Mouse (Mus musculus) kidney, adult 18-20 months (tissue): ENCODE measurements around the gene Ooep.
"Not testable (repeated sequence)": the region's sequence is repeated elsewhere in the genome, so short reads cannot be mapped to it uniquely, and the experiment has no call there.

ENCODE experiments used
- DNase-seq: peaks from one replicate; pipeline ENCODE4 v3.0.0; 2021

Gene Ooep

DNA sequence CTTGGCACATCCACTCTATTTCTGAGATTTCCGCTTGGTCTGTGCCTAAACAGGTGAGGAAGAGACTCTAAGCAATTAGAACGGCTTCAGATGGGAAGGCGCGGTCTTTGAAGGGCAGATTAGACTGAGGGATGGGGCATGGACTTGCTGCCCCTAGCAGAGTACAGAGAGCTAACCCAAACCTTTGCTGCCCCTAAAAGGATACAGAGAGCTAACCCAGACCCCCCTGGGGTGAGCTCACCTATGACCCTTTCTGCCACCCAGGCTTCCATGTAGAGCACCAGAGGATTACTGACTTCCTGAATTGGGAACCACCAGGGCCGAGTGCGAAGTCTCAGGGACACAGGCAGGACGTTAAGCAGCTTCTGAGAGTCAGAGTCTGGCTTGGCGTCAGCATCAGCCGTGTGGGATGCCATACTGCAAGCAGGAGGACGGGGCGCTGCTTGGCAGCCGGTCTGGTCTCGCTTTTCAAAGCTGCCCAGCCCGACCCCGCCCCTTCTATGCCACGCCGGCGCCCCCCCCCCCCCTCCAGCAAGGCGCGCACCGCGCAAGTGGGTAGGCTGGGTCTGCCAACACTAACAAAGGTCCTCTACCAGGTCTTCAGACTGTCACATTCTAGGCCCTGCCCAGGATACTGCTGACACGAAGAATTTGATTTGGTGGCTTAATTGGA is at the start of gene Ooep:
Gene Ooep, minus strand, starts transcription at position 613 of the 673 bp plus-strand sequence.
- no peak for DNase-seq

GRCm38 (mm10) chr9:78428185-78428584 is 49.7 kb upstream of the Ooep start:
- no peak for DNase-seq

GRCm38 (mm10) chr9:78427362-78427781 is 48.8 kb upstream of the Ooep start:
- DNase-seq: no peak

DNA sequence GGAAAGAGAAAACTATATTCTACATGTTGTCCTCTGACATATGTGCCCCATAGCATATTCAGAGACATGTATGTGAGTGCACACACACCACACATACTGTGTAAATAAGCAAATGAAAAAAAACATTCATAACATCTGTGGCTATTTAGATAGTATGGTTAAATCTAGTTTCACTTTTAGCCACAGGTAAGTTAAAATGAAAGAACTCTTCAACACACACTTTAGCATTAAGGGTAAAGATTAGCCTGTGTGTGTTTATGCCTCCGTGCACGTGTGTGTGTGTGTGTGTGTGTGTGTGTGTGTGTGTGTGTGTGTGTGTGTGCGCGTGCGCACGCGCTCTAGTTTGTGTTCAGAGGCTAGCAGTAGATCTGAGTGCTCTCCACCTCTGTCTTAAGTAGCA is 23.1 kb upstream of the Ooep start:
- no peak for DNase-seq

- DNase-seq: no peak
Measured at GRCm38 (mm10) chr9:78400570-78400969, 22.0 kb upstream of the Ooep start.

GRCm38 (mm10) chr9:78396517-78396916 is 18.0 kb upstream of the Ooep start:
- no peak for DNase-seq

DNA sequence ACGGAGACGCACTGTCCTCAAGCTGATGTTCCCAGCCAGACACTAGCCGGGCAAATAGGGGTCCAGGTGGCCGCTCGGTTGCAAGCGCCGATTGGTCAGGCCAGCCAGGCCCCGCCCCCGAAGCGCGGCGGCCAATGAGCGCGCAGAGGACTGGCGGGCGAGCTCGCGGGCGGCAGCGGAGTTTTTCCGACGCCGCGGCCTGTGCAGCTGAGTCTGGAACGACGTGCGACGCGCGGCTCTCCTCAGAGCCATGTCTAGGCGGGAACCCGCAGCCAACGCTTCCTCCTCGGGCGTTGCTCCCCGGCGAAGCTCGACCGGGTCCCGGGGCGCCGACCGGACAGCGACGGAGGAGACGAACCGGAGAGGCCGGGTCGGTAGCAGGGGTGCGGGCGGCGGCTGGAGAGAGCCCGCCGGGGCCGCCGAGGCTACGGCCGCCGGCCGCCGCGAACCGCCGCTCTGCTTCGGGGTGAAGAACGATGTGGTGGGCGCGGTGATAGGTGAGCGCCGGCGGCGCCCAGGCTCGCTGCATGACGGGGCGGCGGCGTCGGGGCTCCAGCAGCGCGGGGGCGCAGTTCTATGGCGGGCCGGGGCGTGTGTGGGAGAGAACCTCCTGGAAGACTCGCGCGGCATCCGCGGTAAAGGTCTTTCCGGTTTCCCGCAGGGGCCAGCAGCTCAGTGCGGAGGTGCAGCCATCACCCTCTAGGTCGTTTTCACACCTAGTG is 17.3 kb upstream of the Ooep start, which contains the start of gene Ddx43:
Gene Ddx43, plus strand, starts transcription at position 148 of the 722 bp plus-strand sequence.
- DNase-seq: peak; percentile 28

DNA sequence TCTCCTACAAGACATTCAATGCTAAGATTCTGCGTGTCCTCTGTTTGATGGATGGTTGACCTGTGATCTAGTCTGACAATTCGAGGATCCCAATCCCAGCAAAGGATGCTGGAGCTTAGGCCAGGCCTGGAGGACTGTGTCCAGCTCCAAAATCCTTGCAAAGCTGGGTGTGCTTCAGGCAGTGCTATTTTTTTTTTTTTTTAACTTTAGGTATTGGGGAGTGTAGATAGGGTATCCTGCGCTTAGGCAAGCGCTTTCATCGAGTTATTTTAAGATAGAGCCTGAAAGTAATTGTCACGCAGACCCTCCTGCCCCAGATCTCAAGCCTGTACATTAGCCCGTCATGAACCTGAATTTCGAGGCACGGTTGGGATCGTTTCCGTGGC is 16.7 kb upstream of the Ooep start:
- DNase-seq: no peak

GRCm38 (mm10) chr9:78394602-78395001 is 16.1 kb upstream of the Ooep start:
- DNase-seq: no peak

DNA sequence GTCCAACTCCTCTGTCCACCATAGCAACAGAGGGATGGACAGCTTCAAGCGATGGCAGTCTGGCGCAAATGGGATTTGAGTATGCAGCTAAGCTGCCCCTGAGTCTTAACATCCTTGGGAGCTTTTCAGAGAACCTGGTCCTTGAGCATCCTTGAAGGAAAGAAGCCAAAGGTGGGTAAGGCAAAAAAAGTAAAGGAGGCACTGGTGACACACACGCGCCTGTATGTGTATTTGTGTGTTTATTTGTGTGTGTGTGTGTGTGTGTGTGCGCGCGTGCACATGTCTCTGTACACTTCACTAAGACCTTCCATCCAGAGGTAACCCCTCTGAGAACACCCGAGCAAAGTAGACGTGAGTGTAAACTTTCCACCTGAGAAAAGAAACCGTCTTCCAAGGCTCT is 15.2 kb upstream of the Ooep start:
- DNase-seq: no peak

- no peak for DNase-seq
Measured at GRCm38 (mm10) chr9:78389981-78390380, 11.5 kb upstream of the Ooep start.

GRCm38 (mm10) chr9:78386947-78387346 is 8.4 kb upstream of the Ooep start:
- DNase-seq: no peak

DNA sequence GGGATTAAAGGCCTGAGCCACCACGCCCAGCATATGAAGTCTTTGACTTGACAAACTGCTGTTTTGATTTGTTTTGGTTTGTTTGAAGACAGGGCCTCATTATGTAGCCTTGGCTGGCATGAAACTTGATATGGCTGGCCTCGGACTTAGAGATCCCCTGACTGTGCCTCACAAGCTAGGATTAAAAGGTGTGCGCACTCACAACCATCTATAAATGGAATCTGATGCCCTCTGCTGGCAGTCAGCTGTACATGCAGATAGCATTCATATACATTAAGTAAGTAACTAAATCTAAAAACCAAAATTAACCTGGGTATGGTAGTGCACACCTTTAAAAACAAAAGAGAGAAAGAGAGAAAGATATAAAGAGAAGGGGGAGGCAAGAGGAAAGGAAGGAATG is 7.4 kb upstream of the Ooep start:
- peak; percentile 5 for DNase-seq

GRCm38 (mm10) chr9:78377546-78377945 is 979 bp downstream of the Ooep start:
- DNase-seq: no peak

- no peak for DNase-seq
Measured at GRCm38 (mm10) chr9:78375486-78375885, 3.0 kb downstream of the Ooep start.

- no peak for DNase-seq
Measured at GRCm38 (mm10) chr9:78374885-78375389, 3.6 kb downstream of the Ooep start.

DNA sequence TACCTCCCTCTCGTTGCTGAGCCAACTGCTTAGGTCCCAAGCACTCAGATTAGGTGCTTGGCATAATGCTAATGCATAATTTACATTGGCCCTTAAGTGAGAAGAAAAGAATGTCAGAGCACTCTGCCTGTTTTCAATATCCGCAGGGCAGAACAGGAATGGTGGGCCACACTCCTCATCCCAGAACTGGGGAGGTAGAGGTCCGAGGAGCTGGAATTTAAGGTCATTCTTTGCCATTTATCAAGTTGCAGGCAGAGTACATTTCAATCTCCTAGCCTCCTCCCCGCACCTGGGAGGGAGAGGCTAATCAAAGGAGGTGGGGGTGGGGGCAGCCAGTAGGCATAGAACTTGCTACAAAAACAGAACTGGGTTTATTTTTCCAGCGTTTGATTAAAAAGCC is 4.1 kb downstream of the Ooep start:
- no peak for DNase-seq

DNA sequence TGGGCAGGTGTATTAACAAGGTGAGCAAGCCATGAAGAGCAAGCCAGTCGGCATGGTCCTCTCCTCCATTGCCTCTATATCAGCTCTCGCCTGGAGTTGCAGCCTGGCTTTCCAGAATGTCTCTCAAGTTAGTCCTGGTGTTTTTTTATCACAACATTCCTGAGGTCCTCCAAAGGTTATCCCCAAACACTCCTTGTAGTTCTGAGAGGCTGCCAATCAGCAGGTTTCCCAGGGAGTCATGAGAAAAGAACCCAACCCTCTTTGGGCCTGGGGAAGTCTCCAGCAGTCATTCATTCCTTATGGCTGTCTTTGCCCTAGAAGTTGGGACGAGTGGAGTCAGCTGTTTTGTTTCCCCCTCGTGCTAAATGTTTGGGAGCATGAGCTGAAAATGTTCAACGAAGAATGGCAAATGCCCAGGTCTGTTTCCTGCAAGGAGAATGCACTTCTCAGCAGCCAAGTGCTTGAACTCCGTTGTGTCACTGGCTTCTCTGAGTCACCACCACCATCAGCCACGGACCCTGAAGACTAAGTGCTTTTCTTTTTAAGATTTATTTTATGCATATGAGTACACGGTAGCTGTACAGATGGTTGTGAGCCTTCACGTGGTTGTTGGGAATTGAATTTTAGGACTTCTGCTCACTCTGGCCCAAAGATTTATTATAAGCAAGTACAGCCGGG is 5.6 kb downstream of the Ooep start:
- DNase-seq: no peak

- DNase-seq: no peak
Measured at GRCm38 (mm10) chr9:78371441-78371840, 7.1 kb downstream of the Ooep start.

- DNase-seq: no peak
Measured at GRCm38 (mm10) chr9:78369786-78370185, 8.7 kb downstream of the Ooep start.

GRCm38 (mm10) chr9:78369349-78369748 is 9.2 kb downstream of the Ooep start:
- DNase-seq: no peak

- no peak for DNase-seq
Measured at GRCm38 (mm10) chr9:78368671-78369293, 9.7 kb downstream of the Ooep start.

DNA sequence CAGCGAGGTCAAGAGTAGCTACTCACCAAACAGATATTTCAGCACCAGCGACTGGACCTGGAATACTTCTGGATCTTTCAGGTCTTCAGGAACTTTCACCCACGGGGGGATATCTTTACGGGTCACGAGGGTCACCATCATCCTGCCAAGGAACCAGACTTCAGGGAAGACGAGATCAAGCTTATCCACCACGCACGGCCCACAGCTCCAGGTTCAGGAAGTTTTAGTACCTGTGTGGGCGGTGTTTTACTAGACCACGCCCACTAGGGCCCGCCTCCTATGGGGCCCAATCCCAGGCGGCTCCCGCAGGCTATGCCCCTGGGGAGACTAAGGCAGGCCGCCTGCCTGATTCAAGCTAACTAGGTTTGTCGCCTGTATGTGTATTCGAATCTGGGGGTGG is 10.6 kb downstream of the Ooep start, which contains the start of gene Dppa5a:
Gene Dppa5a, minus strand, starts transcription at position 219 of the 400 bp plus-strand sequence.
- not testable (repeated sequence) for DNase-seq
